Mouse (Mus musculus) hindbrain, embryonic 14.5 days (tissue): Measurements from ENCODE around the gene Taok3. TPM values are rescaled to one million over a fixed set of nuclear protein-coding genes. Genes with fewer than 3 reads are reported as not detected.
A peak's percentile ranks its signal among the peaks of the same experiment; 100 is the strongest.

Source experiments
- ATAC-seq: fragments of 200-750 bp; cut with Nextera tagmentation; 2 replicates; pipeline ENCODE4 v1.8.0; 2017; ENCODE audit warnings: moderate number of reproducible peaks, mild to moderate bottlenecking, moderate TSS enrichment, moderate library complexity; ENCODE audit not compliant: low FRiP score
- DNase-seq: peaks from one replicate; pipeline ENCODE4 v3.0.0-alpha.2; 2015; ENCODE audit warnings: low spot score
- H3K27ac ChIP-seq: fragments of 300-500 bp; sonication (generic); 2 replicates; pipeline ENCODE4 v1.5.1; 2014; ENCODE audit warnings: mild to moderate bottlenecking, moderate library complexity
- H3K27me3 ChIP-seq: fragments of 300-500 bp; sonication (generic); 2 replicates; pipeline ENCODE4 v1.6.1; 2014; ENCODE audit warnings: mild to moderate bottlenecking, low read length, mixed read lengths; ENCODE audit not compliant: control insufficient read depth, insufficient read depth
- H3K36me3 ChIP-seq: fragments of 300-500 bp; sonication (generic); replicated peaks from 2 replicates; pipeline ENCODE4 v1.6.1; 2014; ENCODE audit not compliant: control insufficient read depth, insufficient read depth
- H3K4me1 ChIP-seq: fragments of 300-500 bp; sonication (generic); replicated peaks from 2 replicates; pipeline ENCODE4 v1.6.1; 2014; ENCODE audit warnings: antibody characterized with exemption, low read length, mixed read lengths; ENCODE audit not compliant: control insufficient read depth, insufficient read depth
- H3K4me2 ChIP-seq: fragments of 300-500 bp; sonication (generic); replicated peaks from 2 replicates; pipeline ENCODE4 v1.6.1; 2014; ENCODE audit warnings: mild to moderate bottlenecking, moderate library complexity
- H3K4me3 ChIP-seq: fragments of 300-500 bp; sonication (generic); replicated peaks from 2 replicates; pipeline ENCODE4 v1.5.1; 2014; ENCODE audit warnings: mild to moderate bottlenecking, low read length
- H3K9ac ChIP-seq: fragments of 300-500 bp; sonication (generic); 2 replicates; pipeline ENCODE4 v1.6.1; 2014
- H3K9me3 ChIP-seq: fragments of 300-500 bp; sonication (generic); 2 replicates; pipeline ENCODE4 v1.6.1; 2016; ENCODE audit warnings: low read length; ENCODE audit not compliant: control insufficient read depth
- WGBS: fragments of 180-500 bp; shearing (Covaris S2); extraction: QIAGEN DNeasy Blood & Tissue Kit; methylation state at CpG from one replicate; pipeline ENCODE4 v1.1.7; 2014; 5-methylcytosine and 5-hydroxymethylcytosine counted together
- polyA plus RNA-seq: library from polyadenylated mRNA; unstranded; fragments of >200 nt; fragmentation: Nextera tagmentation; extraction: Ambion mirVana; gene quantifications from 2 replicates; pipeline ENCODE4 v1.2.1, GENCODE M21; 2014

The Taok3 gene
- polyA plus RNA-seq, 1 experiment from 2014 or later, result 50.4 TPM

GRCm38 (mm10) chr5:117135869-117136268 is 15.9 kb downstream of the Taok3 start:
- no peak overlapping the region for H3K9ac ChIP-seq
- H3K36me3 ChIP-seq, result no peaks in the 10 kb centered on the region
- peak overlapping the region; percentile 10; the same call in 1 of the 2 replicates for H3K4me2 ChIP-seq
- ATAC-seq (no peak), DNase-seq (no peak)
- H3K27me3 ChIP-seq, result no peaks in the 10 kb centered on the region
- H3K4me3 ChIP-seq, result no peak overlapping the region
- 0 out of 2 replicates have a peak overlapping the region, but pooled peaks have one; percentile 20 for H3K27ac ChIP-seq
- no peaks in the 10 kb centered on the region for H3K9me3 ChIP-seq
- H3K4me1 ChIP-seq, result peaks cover 7% of the 10 kb centered on the region; the same call in 1 of the 2 replicates
- 33% methylated on average over 9 of the region's 9 CpGs for WGBS

DNA sequence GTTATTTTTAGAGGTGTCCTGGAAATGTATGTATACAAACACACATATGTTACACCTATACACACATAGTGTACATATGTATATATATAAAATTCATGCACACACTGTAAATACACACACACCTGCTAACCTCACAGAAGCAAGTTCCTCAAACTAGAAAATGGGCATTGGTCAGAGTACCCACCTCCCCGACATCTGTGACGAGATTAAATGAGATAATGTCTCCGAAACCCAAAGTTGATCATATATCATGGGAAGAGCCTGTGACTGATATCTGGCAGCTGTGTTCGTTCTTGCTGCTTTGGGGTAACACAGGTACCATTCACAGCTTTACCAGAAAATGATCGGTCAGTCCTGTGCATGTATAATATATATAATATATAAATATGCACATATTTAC is 16.6 kb downstream of the Taok3 start:
- H3K4me1 ChIP-seq, result peaks cover 7% of the 10 kb centered on the region; the same call in 1 of the 2 replicates
- H3K4me3 ChIP-seq, result no peak overlapping the region
- H3K9me3 ChIP-seq, result no peaks in the 10 kb centered on the region
- no peak overlapping the region for H3K27ac ChIP-seq
- H3K4me2 ChIP-seq, result no peak overlapping the region
- no peaks in the 10 kb centered on the region for H3K36me3 ChIP-seq
- no peaks in the 10 kb centered on the region for H3K27me3 ChIP-seq
- ATAC-seq, result no peak
- WGBS, result 96% methylated on average over 5 of the region's 5 CpGs
- no peak for DNase-seq
- H3K9ac ChIP-seq, result no peak overlapping the region

- Histone ChIP-seq H3K4me3 (no peak overlapping the region), H3K4me2 (no peak overlapping the region), H3K9me3 (no peaks in the 10 kb centered on the region), H3K27me3 (no peaks in the 10 kb centered on the region), H3K27ac (no peak overlapping the region), H3K9ac (no peak overlapping the region), H3K4me1 (peaks cover 7% of the 10 kb centered on the region; the same call in 1 of the 2 replicates), H3K36me3 (no peaks in the 10 kb centered on the region)
- 54% methylated on average over 10 of the region's 10 CpGs for WGBS
- ATAC-seq (no peak), DNase-seq (no peak)
Observed at GRCm38 (mm10) chr5:117137011-117137410, 17.1 kb downstream of the Taok3 start.

- no peak overlapping the region for H3K4me3 ChIP-seq
- ATAC-seq (no peak), DNase-seq (no peak)
- 86% methylated on average over 8 of the region's 8 CpGs for WGBS
- H3K4me1 ChIP-seq, result peaks cover 7% of the 10 kb centered on the region; the same call in 1 of the 2 replicates
- no peak overlapping the region for H3K4me2 ChIP-seq
- no peak overlapping the region for H3K9ac ChIP-seq
- H3K9me3 ChIP-seq, result no peaks in the 10 kb centered on the region
- H3K27me3 ChIP-seq, result no peaks in the 10 kb centered on the region
- H3K36me3 ChIP-seq, result no peaks in the 10 kb centered on the region
- H3K27ac ChIP-seq, result no peak overlapping the region
Observed at GRCm38 (mm10) chr5:117137594-117137993, 17.7 kb downstream of the Taok3 start.

GRCm38 (mm10) chr5:117138295-117138988 is 18.5 kb downstream of the Taok3 start:
- H3K27me3 ChIP-seq, result no peaks in the 10 kb centered on the region
- DNase-seq, result no peak
- 85% methylated on average over 11 of the region's 11 CpGs for WGBS
- H3K4me1 ChIP-seq, result peaks cover 7% of the 10 kb centered on the region; the same call in 1 of the 2 replicates
- no peak overlapping the region for H3K27ac ChIP-seq
- H3K9me3 ChIP-seq, result no peaks in the 10 kb centered on the region
- no peak for ATAC-seq
- no peak overlapping the region for H3K9ac ChIP-seq
- H3K36me3 ChIP-seq, result no peaks in the 10 kb centered on the region
- no peak overlapping the region for H3K4me2 ChIP-seq
- H3K4me3 ChIP-seq, result no peak overlapping the region

GRCm38 (mm10) chr5:117139822-117140221 is 19.9 kb downstream of the Taok3 start:
- DNase-seq, result no peak
- Histone ChIP-seq H3K27ac (no peak overlapping the region), H3K9ac (no peak overlapping the region), H3K4me3 (no peak overlapping the region), H3K36me3 (no peaks in the 10 kb centered on the region), H3K27me3 (no peaks in the 10 kb centered on the region), H3K4me1 (peaks cover 7% of the 10 kb centered on the region; the same call in 1 of the 2 replicates), H3K4me2 (no peak overlapping the region), H3K9me3 (no peaks in the 10 kb centered on the region)
- WGBS, result 75% methylated on average over 8 of the region's 8 CpGs
- ATAC-seq, result no peak

DNA sequence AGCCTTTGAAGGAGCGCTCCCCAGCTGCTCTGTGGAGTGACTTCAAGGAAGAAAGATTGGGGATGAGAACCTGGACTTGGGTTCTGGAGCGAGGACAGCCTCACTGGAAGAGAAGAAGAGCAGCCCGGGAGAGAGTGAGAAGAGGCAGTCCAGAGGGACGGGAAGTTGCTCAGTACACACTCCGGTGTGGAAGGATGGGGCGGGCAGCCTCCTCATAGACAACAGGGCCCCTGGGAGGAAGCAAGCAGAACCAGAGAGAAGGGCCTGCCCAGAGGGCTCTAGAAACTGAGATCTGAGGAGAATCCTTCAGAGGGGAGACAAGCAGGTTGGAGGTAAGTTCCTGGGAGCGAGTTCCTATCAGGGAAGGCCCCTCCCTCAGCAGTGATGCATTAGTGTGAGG is 20.4 kb downstream of the Taok3 start:
- no peak overlapping the region for H3K4me3 ChIP-seq
- 77% methylated on average over 7 of the region's 7 CpGs for WGBS
- no peak for DNase-seq

DNA sequence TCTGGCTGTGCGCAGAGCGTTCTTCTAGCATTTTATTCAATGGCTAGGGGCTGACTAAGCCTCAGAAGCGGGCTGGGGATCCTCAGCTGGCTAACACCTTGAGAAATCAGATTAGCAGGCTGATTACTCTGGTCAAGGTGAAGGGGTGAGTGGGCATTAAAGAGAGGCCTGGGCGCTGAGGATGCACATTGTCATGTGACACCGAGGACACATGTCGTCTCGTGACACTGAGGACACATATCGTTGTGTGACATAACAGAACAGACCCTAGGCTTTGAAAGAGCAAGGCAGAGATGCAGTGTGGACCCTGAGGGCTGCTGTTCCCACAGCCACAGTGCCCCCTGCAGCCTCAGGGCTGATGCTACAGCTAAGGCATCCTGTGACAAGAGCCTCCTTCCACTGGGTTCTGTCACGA is 23.8 kb downstream of the Taok3 start:
- H3K27me3 ChIP-seq, result no peaks in the 10 kb centered on the region
- H3K4me3 ChIP-seq, result no peak overlapping the region
- WGBS, result 59% methylated on average over 9 of the region's 9 CpGs
- H3K27ac ChIP-seq, result no peak overlapping the region
- H3K9me3 ChIP-seq, result no peaks in the 10 kb centered on the region
- no peaks in the 10 kb centered on the region for H3K4me1 ChIP-seq
- H3K9ac ChIP-seq, result no peak overlapping the region
- H3K36me3 ChIP-seq, result no peaks in the 10 kb centered on the region
- ATAC-seq, result no peak
- H3K4me2 ChIP-seq, result no peak overlapping the region
- no peak for DNase-seq

More for the DNA sequence above, 20.4 kb downstream of the Taok3 start:
- Histone ChIP-seq H3K27me3 (no peaks in the 10 kb centered on the region), H3K36me3 (no peaks in the 10 kb centered on the region), H3K9me3 (no peaks in the 10 kb centered on the region), H3K4me2 (no peak overlapping the region), H3K4me1 (peaks cover 4% of the 10 kb centered on the region; the same call in 1 of the 2 replicates), H3K27ac (no peak overlapping the region), H3K9ac (no peak overlapping the region)
- no peak for ATAC-seq

GRCm38 (mm10) chr5:117146165-117146564 is 26.2 kb downstream of the Taok3 start:
- Histone ChIP-seq H3K9ac (no peak overlapping the region), H3K4me3 (no peak overlapping the region), H3K27ac (no peak overlapping the region), H3K27me3 (no peaks in the 10 kb centered on the region), H3K36me3 (no peaks in the 10 kb centered on the region), H3K9me3 (no peaks in the 10 kb centered on the region), H3K4me1 (no peaks in the 10 kb centered on the region), H3K4me2 (no peak overlapping the region)
- DNase-seq, result no peak
- no peak for ATAC-seq
